22 mouse cellular contexts compared by ENCODE assay signal in genomic region chr6:99103911-99104310, GRCm38 (mm10).
DNase-seq lines count a peak whose midpoint lies in the region; ATAC-seq and TF ChIP-seq lines count a peak whose summit lies in the region.
"Had no signal": no experiment of that assay in that cellular context is flagged by ENCODE, and none has a peak within 500 bp of the region (broad histone marks: within the 10 kb centered on the region; RNA-seq: fewer than 3 reads in every experiment).

No protein-coding gene starts in this region.

- peaks cover 27% of the 10 kb centered on the region for H3K27me3 ChIP-seq in forebrain, embryonic 10.5 days (ENCODE audit: poor library complexity, severe bottlenecking)
- no peaks in the 10 kb centered on the region for H3K27me3 ChIP-seq in forebrain, embryonic 16.5 days (replicated peaks; ENCODE audit: control insufficient read depth, insufficient read depth, low read length)
- no peaks in the 10 kb centered on the region for H3K27me3 ChIP-seq in kidney, adult 2 months (replicated peaks; ENCODE audit: control insufficient read depth, insufficient read depth, low read length)
- no peaks in the 10 kb centered on the region for H3K27me3 ChIP-seq in stomach, embryonic 16.5 days (ENCODE audit: control insufficient read depth, insufficient read depth, low read length)
- H3K27me3 ChIP-seq in stomach, postnatal 0 days (ENCODE audit: control insufficient read depth, insufficient read depth, low read length) = no peaks in the 10 kb centered on the region
- no peaks in the 10 kb centered on the region for H3K27me3 ChIP-seq in small intestine, adult 2 months (ENCODE audit: control insufficient read depth, insufficient read depth, low read length)
- H3K27me3 ChIP-seq: heart, embryonic 15.5 days; neural tube, embryonic 15.5 days had no signal

- no peak for TF ChIP-seq EP300 in stomach, postnatal 0 days (optimal IDR thresholded peaks at IDR 0.05)

- peak overlapping the region; percentile 44 for H3K27ac ChIP-seq in forebrain, embryonic 10.5 days
- no peak overlapping the region for H3K27ac ChIP-seq in forebrain, embryonic 16.5 days (ENCODE audit: low read length)
- no peak overlapping the region for H3K27ac ChIP-seq in kidney, adult 2 months (ENCODE audit: insufficient read depth, low read depth, low read length)
- H3K27ac ChIP-seq in stomach, embryonic 16.5 days (ENCODE audit: low read length) = peak overlapping the region; percentile 38; the same call in 1 of the 2 replicates
- no peak overlapping the region for H3K27ac ChIP-seq in stomach, postnatal 0 days (replicated peaks)
- H3K27ac ChIP-seq in small intestine, adult 2 months (ENCODE audit: insufficient read depth, low read depth, low read length) = peak overlapping the region; percentile 42; the same call in 1 of the 2 replicates
- H3K27ac ChIP-seq: heart, embryonic 15.5 days; hindbrain, embryonic 14.5 days; kidney, postnatal 0 days; neural tube, embryonic 15.5 days had no signal

- H3K4me1 ChIP-seq in forebrain, embryonic 10.5 days = peaks cover 69% of the 10 kb centered on the region
- H3K4me1 ChIP-seq in forebrain, embryonic 16.5 days (replicated peaks; ENCODE audit: control insufficient read depth, insufficient read depth, low read length) = peaks cover 14% of the 10 kb centered on the region
- H3K4me1 ChIP-seq in kidney, adult 2 months (ENCODE audit: control insufficient read depth, insufficient read depth, low read length) = peaks cover 6% of the 10 kb centered on the region
- peaks cover 47% of the 10 kb centered on the region for H3K4me1 ChIP-seq in stomach, embryonic 16.5 days (ENCODE audit: control insufficient read depth, insufficient read depth, low read length)
- H3K4me1 ChIP-seq in stomach, postnatal 0 days (replicated peaks; ENCODE audit: control insufficient read depth, insufficient read depth) = 0 out of 2 replicates have a peak, but pooled peaks cover 2% of the 10 kb centered on the region
- H3K4me1 ChIP-seq in small intestine, adult 2 months (ENCODE audit: control insufficient read depth, insufficient read depth, insufficient read length, low read length) = peaks cover 34% of the 10 kb centered on the region

- no peaks in the 10 kb centered on the region for H3K36me3 ChIP-seq in forebrain, embryonic 10.5 days (replicated peaks)
- no peaks in the 10 kb centered on the region for H3K36me3 ChIP-seq in forebrain, embryonic 16.5 days (ENCODE audit: control insufficient read depth, insufficient read depth)
- H3K36me3 ChIP-seq in kidney, adult 2 months (ENCODE audit: control insufficient read depth, insufficient read depth, low read length) = no peaks in the 10 kb centered on the region
- H3K36me3 ChIP-seq in stomach, embryonic 16.5 days (ENCODE audit: control insufficient read depth, insufficient read depth, low read length) = no peaks in the 10 kb centered on the region
- H3K36me3 ChIP-seq in stomach, postnatal 0 days (ENCODE audit: control insufficient read depth, insufficient read depth, low read length) = no peaks in the 10 kb centered on the region
- no peaks in the 10 kb centered on the region for H3K36me3 ChIP-seq in small intestine, adult 2 months (ENCODE audit: control insufficient read depth, insufficient read depth, low read length)
- H3K36me3 ChIP-seq: heart, embryonic 15.5 days; neural tube, embryonic 15.5 days had no signal

- no peak overlapping the region for H3K4me3 ChIP-seq in forebrain, embryonic 10.5 days
- no peak overlapping the region for H3K4me3 ChIP-seq in forebrain, embryonic 16.5 days (replicated peaks; ENCODE audit: low read length)
- H3K4me3 ChIP-seq in kidney, adult 2 months (ENCODE audit: insufficient read depth, low read depth, low read length) = no peak overlapping the region
- no peak overlapping the region for H3K4me3 ChIP-seq in stomach, embryonic 16.5 days (replicated peaks; ENCODE audit: low read length)
- H3K4me3 ChIP-seq in stomach, postnatal 0 days (ENCODE audit: low read depth, low read length) = no peak overlapping the region
- H3K4me3 ChIP-seq in small intestine, adult 2 months (ENCODE audit: low read depth, low read length) = no peak overlapping the region
- H3K4me3 ChIP-seq: heart, embryonic 15.5 days; neural tube, embryonic 15.5 days had no signal

- DNase-seq in forebrain, embryonic 10.5 days (ENCODE audit: extremely low spot score, low spot score) = no peak
- DNase-seq in kidney, adult 2 months = peak; percentile 8
- DNase-seq in kidney, adult 18-20 months = no peak
- no peak for DNase-seq in stomach, postnatal 0 days (ENCODE audit: low spot score)
- no peak for DNase-seq in liver
- DNase-seq: adrenal gland, postnatal 14 days; cerebellum, adult 9-10 months; gastrocnemius, postnatal 36 days; heart, postnatal 36 days; liver, postnatal 0 days; thymus, adult 18-20 months; thymus, postnatal 36 days had no signal

- TF ChIP-seq POLR2A in kidney, adult 2 months (IDR thresholded peaks at IDR 0.05; ENCODE audit: low read depth, low read length) = no peak
- TF ChIP-seq POLR2A in small intestine, adult 2 months (IDR thresholded peaks at IDR 0.05; ENCODE audit: low read depth, low read length) = no peak

- H3K4me2 ChIP-seq in forebrain, embryonic 16.5 days (ENCODE audit: low read length) = no peak overlapping the region
- no peak overlapping the region for H3K4me2 ChIP-seq in stomach, embryonic 16.5 days (ENCODE audit: low read depth, low read length)
- H3K4me2 ChIP-seq in stomach, postnatal 0 days (replicated peaks; ENCODE audit: low read depth) = no peak overlapping the region
- H3K4me2 ChIP-seq: heart, embryonic 15.5 days; hindbrain, embryonic 14.5 days; liver, embryonic 11.5 days; midbrain, embryonic 11.5 days; neural tube, embryonic 15.5 days had no signal

- no peaks in the 10 kb centered on the region for H3K9me3 ChIP-seq in forebrain, embryonic 10.5 days
- H3K9me3 ChIP-seq in forebrain, embryonic 16.5 days (ENCODE audit: control insufficient read depth, low read length) = no peaks in the 10 kb centered on the region
- H3K9me3 ChIP-seq in stomach, embryonic 16.5 days (replicated peaks; ENCODE audit: control insufficient read depth, low read length) = no peaks in the 10 kb centered on the region
- no peaks in the 10 kb centered on the region for H3K9me3 ChIP-seq in stomach, postnatal 0 days (ENCODE audit: control insufficient read depth, low read length)
- H3K9me3 ChIP-seq: heart, embryonic 15.5 days; neural tube, embryonic 15.5 days had no signal

- ATAC-seq in forebrain, embryonic 16.5 days = no peak
- no peak for ATAC-seq in stomach, embryonic 16.5 days (ENCODE audit: insufficient read depth, low FRiP score)
- no peak for ATAC-seq in stomach, postnatal 0 days (ENCODE audit: low FRiP score, low TSS enrichment)
- ATAC-seq: liver, postnatal 0 days; lung, postnatal 0 days had no signal

- no peak overlapping the region for H3K9ac ChIP-seq in forebrain, embryonic 16.5 days (replicated peaks; ENCODE audit: low read depth, low read length)
- no peak overlapping the region for H3K9ac ChIP-seq in stomach, embryonic 16.5 days (ENCODE audit: low read length)
- H3K9ac ChIP-seq in stomach, postnatal 0 days (ENCODE audit: low read length) = no peak overlapping the region
- H3K9ac ChIP-seq: heart, embryonic 15.5 days; hindbrain, embryonic 14.5 days; liver, postnatal 0 days; neural tube, embryonic 15.5 days had no signal

- no peak for TF ChIP-seq CTCF in kidney, adult 2 months (conservative IDR thresholded peaks at IDR 0.05; ENCODE audit: insufficient read depth, insufficient read length, low read depth, low read length)
- no peak for TF ChIP-seq CTCF in stomach, postnatal 0 days (IDR thresholded peaks at IDR 0.05; ENCODE audit: low read depth)
- no peak for TF ChIP-seq CTCF in small intestine, adult 2 months (IDR thresholded peaks at IDR 0.05; ENCODE audit: extremely low read depth, insufficient read length, insufficient replicate concordance, low read depth, low read length)

- WGBS in forebrain, embryonic 10.5 days = 24% methylated on average over 3 of the region's 3 CpGs
- 20% methylated on average over 3 of the region's 3 CpGs for WGBS in forebrain, embryonic 16.5 days
- 56% methylated on average over 3 of the region's 3 CpGs for WGBS in kidney, adult 2 months
- WGBS in stomach, embryonic 16.5 days = 64% methylated on average over 3 of the region's 3 CpGs
- WGBS in stomach, postnatal 0 days = 70% methylated on average over 3 of the region's 3 CpGs
- 36% methylated on average over 3 of the region's 3 CpGs for WGBS in small intestine, adult 2 months

Comparison
In these comparisons a context has a peak if more than half of its experiments do, and no peak if none do; other contexts are left out.
1. H3K27ac ChIP-seq: peak in forebrain, embryonic 10.5 days (single experiment), stomach, embryonic 16.5 days (single experiment) and small intestine, adult 2 months (single experiment); none in forebrain, embryonic 16.5 days (single experiment), kidney, adult 2 months (single experiment) and stomach, postnatal 0 days (single experiment).